Mouse (Mus musculus): ENCODE data around the gene C1qbp. TPM values are rescaled to one million over a fixed set of nuclear protein-coding genes. Genes with fewer than 3 reads are reported as not detected.

C1qbp gene
- polyA plus RNA-seq, 1 experiment from 2014 or later, result 249 TPM

DNA sequence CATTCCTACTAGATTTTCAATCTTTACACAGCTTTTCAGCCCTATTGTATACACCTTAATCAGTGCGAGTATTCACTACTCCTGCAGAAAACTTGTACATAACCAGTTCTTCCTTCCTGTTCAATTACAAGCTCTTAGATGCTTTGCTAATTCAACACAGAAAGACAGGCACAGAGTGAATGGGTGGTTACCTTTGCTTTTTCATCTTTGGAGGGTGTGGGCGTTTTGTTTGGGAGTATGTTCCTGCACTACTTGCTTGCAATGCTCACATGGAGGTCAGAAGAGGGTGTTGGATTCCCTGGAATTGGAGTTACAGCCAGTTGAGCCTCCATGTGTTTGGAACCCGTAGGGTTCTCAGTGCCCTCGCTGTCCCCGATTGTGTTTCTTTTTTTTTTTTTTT, 22.2 kb upstream of the C1qbp start:
- Histone ChIP-seq H3K27me3 (no peaks in the 10 kb centered on the region), H3K9ac (no peak overlapping the region), H3K4me1 (peaks cover 16% of the 10 kb centered on the region), H3K4me3 (replicated peaks) (peak overlapping the region; percentile 88), H3K4me2 (peak overlapping the region; percentile 83), H3K9me3 (no peaks in the 10 kb centered on the region), H3K36me3 (replicated peaks) (peaks cover 25% of the 10 kb centered on the region), H3K27ac (no peak overlapping the region)
- 65% methylated on average over 5 of the region's 5 CpGs for WGBS
- no peak for ATAC-seq (ENCODE audit: low FRiP score)

DNA sequence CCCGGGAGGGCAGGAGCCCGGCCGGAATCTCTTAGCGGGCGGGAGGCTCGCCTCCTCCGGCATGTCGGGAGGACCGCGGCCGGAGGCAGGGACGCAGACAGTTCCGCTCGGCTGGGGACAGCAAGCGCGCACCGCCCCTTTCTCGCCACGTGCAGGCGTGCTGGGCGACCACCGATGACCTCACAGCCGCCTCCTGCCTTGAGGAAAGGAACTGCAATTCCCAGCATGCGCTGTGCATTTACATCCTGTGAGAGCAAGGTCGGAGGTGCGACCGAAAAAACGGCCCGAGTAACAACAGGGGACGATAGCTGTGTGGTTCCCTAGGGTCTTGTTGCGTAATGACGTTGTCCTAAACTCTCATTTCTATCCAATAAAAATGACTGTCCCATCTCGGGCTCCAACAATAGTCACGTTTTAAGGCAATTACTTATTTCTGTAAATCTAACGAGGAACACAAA, 21.5 kb upstream of the C1qbp start, which contains the start of gene Dhx33:
Gene Dhx33, minus strand, starts transcription at position 122 of the 458 bp plus-strand sequence.
- H3K4me1 ChIP-seq, result peaks cover 16% of the 10 kb centered on the region
- WGBS, result under 1% methylated on average over 34 of the region's 35 CpGs
- H3K9ac ChIP-seq, result peak within 1 kb of the TSS; percentile 74
- H3K27me3 ChIP-seq, result no peaks in the 10 kb centered on the region
- peak within 1 kb of the TSS; percentile 83 for H3K4me2 ChIP-seq
- peak; percentile 97 for ATAC-seq (ENCODE audit: low FRiP score)
- H3K9me3 ChIP-seq, result no peaks in the 10 kb centered on the region
- peak within 1 kb of the TSS; percentile 88 for H3K4me3 ChIP-seq (replicated peaks)
- H3K36me3 ChIP-seq (replicated peaks), result peaks cover 25% of the 10 kb centered on the region
- H3K27ac ChIP-seq, result peak within 1 kb of the TSS; percentile 66

DNA sequence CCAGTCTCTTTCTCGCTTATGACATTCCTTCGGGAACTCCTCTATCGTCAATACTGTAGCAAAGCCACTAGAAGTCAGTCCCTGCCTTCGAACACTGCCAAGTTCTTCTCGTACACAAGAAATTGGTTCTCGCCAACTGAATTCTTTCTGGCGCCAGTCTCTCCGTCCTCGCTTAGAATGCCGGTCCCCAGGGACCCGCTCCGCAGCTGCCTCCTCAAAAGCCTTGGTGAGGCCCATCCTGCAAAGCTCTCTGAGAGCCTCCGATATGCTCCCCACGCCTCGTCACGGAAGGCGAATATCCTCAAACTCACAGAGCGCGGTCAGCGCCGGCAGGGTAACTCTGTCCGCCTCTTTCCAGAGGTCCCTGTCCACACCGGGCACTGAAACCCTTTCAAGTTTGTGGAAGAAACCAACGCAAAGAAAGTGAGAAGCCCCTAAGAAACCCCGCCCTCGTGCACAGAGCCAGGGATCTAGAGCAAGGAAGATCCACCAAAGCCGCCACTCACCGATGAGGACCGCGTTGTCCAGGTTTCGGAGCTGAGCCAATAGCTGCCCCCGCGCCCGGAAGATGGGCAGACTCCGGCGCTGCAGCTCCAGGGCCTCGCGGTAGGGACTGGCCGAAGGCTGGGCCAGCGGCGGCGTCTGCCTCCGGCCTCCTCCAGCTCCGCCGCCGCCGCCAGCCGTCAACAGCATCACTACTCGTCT, 20.9 kb upstream of the C1qbp start:
- peak; percentile 86 for ATAC-seq (ENCODE audit: low FRiP score)
- Histone ChIP-seq H3K27me3 (no peaks in the 10 kb centered on the region), H3K4me3 (replicated peaks) (peak overlapping the region; percentile 88), H3K4me2 (peak overlapping the region; percentile 83), H3K36me3 (replicated peaks) (peaks cover 25% of the 10 kb centered on the region), H3K9me3 (no peaks in the 10 kb centered on the region), H3K27ac (peak overlapping the region; percentile 66), H3K4me1 (peaks cover 16% of the 10 kb centered on the region), H3K9ac (peak overlapping the region; percentile 74)
- under 1% methylated on average over 48 of the region's 49 CpGs for WGBS

DNA sequence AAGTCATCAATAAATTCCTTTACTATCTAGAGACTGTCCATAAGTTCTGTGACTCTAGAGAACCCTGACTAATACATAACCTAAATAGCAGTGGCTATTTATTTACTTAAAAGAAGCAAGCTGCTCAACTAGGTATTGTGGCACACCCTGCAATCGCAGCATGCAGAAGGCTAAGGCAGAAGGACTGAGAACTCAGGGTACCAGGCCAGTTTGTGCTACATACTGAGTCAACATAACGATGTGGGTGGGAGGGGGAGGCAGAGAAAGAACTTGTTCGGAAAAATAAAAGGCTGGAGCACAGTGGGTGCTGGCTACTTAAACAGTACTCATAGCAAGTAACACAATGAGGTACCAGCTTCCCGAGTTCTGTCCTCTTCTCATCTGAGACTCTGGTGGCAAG, 18.3 kb upstream of the C1qbp start:
- Histone ChIP-seq H3K9ac (no peak overlapping the region), H3K4me1 (peaks cover 16% of the 10 kb centered on the region), H3K27me3 (no peaks in the 10 kb centered on the region), H3K4me3 (replicated peaks) (no peak overlapping the region), H3K9me3 (no peaks in the 10 kb centered on the region), H3K27ac (no peak overlapping the region), H3K4me2 (no peak overlapping the region), H3K36me3 (replicated peaks) (peaks cover 35% of the 10 kb centered on the region)
- WGBS, result 84% methylated on average over 4 of the region's 4 CpGs
- no peak for ATAC-seq (ENCODE audit: low FRiP score)

DNA sequence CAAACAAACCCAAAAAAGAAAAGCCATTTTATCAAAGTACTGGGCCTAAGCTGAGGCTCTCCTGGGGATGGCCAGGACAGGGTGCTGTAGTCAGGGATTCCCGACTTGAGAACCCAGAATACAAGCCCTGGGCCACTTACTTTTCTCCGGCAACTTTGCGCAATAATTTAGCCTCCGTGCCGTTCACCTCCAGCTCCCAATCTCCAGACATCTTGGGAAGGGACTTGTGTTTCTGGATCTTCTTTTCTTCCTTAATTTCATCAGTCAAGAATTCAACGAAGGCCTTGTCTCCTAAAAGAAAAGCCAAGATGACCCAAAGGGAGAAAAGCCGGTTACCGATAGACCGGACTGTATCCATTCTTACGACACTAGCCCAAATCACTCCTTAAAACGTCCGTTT, 796 bp downstream of the C1qbp start:
- Histone ChIP-seq H3K27me3 (no peaks in the 10 kb centered on the region), H3K27ac (no peak overlapping the region), H3K4me3 (replicated peaks) (peak overlapping the region; percentile 100), H3K36me3 (replicated peaks) (peaks cover 68% of the 10 kb centered on the region), H3K4me2 (peak overlapping the region; percentile 69), H3K4me1 (peaks cover 14% of the 10 kb centered on the region), H3K9me3 (no peaks in the 10 kb centered on the region), H3K9ac (peak overlapping the region; percentile 93)
- WGBS, result 11% methylated on average over 12 of the region's 12 CpGs
- no peak for ATAC-seq (ENCODE audit: low FRiP score)

DNA sequence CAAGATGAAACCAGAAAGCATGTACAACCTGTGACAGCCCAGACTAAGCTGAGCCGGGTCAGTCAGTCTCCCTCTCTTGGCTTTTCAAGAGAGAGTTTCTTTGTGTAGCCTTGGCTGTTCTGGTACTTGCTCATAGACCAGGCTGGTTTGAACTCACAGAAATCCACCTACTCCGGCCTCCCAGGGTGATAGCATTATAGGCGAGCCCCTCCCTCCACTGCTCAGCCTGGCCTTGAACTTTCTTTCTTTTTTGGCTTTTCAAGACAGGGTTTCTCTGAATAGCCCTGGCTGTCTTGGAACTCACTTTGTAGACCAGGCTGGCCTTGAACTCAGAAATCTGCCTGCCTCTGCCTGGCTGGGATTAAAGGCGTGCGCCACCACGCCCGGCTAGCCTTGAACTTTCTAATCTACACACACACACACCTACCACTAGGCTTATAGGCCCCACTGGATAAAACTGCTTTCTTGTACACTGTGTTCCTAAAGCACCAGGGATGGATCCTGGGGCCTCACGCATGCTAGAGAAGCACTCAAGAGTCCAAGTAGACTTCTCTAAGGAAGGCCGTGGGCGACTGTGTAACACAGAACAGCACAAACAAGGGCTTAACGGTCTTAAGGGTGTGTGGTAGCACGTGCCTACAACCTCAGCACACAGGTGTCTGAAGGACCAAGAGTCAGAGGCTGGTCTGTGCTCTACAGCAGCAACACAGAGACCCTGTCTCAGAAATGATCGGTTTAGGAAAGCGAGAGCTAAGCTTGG, 1.9 kb downstream of the C1qbp start:
- H3K9me3 ChIP-seq, result no peaks in the 10 kb centered on the region
- no peak overlapping the region for H3K27ac ChIP-seq
- no peak for ATAC-seq (ENCODE audit: low FRiP score)
- H3K36me3 ChIP-seq (replicated peaks), result peaks cover 68% of the 10 kb centered on the region
- H3K4me1 ChIP-seq, result peaks cover 14% of the 10 kb centered on the region
- H3K4me2 ChIP-seq, result peak overlapping the region; percentile 69
- H3K9ac ChIP-seq, result no peak overlapping the region
- 93% methylated on average over 14 of the region's 14 CpGs for WGBS
- H3K4me3 ChIP-seq (replicated peaks), result 0 out of 2 replicates have a peak overlapping the region, but pooled peaks have one; percentile 8
- H3K27me3 ChIP-seq, result no peaks in the 10 kb centered on the region

DNA sequence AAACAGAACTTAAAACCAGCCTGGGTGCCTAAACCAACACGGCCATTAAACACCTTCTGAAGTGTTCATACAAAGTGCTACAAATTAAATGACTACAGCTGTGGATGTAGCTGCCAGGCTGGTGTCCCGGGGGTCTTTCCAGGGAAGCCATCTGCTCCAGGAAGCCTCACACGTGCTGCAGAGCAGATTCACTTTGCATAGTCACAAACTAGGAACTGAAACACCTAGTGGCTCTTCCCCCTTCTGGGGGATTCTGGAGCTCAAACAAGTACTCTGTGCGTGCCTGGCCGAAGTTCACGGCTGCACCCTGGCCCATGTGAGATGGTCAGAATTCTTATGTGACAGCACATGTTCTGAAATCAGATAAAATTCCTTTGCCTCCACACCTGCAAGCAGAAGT, 2.6 kb downstream of the C1qbp start:
- H3K9ac ChIP-seq, result no peak overlapping the region
- no peaks in the 10 kb centered on the region for H3K9me3 ChIP-seq
- no peak overlapping the region for H3K4me3 ChIP-seq (replicated peaks)
- H3K27ac ChIP-seq, result no peak overlapping the region
- WGBS, result 91% methylated on average over 6 of the region's 6 CpGs
- no peak for ATAC-seq (ENCODE audit: low FRiP score)
- H3K27me3 ChIP-seq, result no peaks in the 10 kb centered on the region
- peaks cover 14% of the 10 kb centered on the region for H3K4me1 ChIP-seq
- H3K36me3 ChIP-seq (replicated peaks), result peaks cover 68% of the 10 kb centered on the region
- no peak overlapping the region for H3K4me2 ChIP-seq

DNA sequence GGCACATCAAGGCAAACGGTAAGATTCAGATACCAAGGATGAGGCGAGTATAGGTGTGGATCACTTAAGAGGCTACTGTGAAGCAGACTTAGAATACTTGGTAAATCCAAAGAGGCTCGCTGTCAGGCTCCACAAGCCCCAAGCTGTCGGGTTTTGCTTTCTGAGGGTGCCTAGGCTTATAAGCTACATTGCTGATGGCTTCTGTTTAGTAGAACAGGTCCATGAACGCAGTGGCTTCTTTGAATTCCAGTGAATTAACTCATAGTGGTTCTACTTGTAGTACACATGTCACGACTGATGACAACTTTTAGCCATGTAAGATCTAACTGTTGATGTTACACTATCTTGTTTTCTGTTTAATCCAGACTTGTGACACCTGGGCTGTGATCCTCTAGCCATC, 5.5 kb downstream of the C1qbp start:
- H3K36me3 ChIP-seq (replicated peaks), result peaks cover 84% of the 10 kb centered on the region

DNA sequence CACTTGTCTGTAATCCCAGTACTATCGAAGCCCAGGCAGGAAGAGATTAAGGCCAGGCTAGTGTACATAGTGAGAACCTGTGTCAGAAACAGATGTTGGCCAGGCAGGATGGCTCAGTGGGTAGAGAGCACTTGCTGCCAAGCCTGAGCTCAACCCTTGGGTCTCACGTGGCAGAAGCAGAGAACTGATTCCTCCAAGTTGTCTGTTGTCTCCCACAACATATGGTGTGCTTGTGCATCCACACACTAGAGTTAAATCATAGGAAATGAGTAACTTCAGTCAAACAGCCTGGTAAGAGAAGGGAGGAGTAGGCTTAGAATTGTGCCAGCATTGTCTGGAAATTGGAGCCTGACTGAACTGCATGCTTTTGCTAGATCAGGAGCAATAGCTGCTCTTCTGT, 7.6 kb downstream of the C1qbp start:
- Histone ChIP-seq H3K4me1 (peaks cover 5% of the 10 kb centered on the region), H3K4me2 (no peak overlapping the region), H3K27ac (no peak overlapping the region), H3K36me3 (replicated peaks) (peaks cover 76% of the 10 kb centered on the region), H3K9ac (no peak overlapping the region), H3K4me3 (replicated peaks) (no peak overlapping the region), H3K27me3 (no peaks in the 10 kb centered on the region), H3K9me3 (no peaks in the 10 kb centered on the region)
- 72% methylated on average over 2 of the region's 2 CpGs for WGBS
- ATAC-seq (ENCODE audit: low FRiP score), result no peak

More for the DNA sequence above, 5.5 kb downstream of the C1qbp start:
- Histone ChIP-seq H3K4me2 (no peak overlapping the region), H3K27ac (no peak overlapping the region), H3K9ac (no peak overlapping the region), H3K4me1 (peaks cover 14% of the 10 kb centered on the region), H3K9me3 (no peaks in the 10 kb centered on the region), H3K27me3 (no peaks in the 10 kb centered on the region), H3K4me3 (replicated peaks) (no peak overlapping the region)
- no peak for ATAC-seq (ENCODE audit: low FRiP score)
- WGBS, result 88% methylated on average over 6 of the region's 6 CpGs

DNA sequence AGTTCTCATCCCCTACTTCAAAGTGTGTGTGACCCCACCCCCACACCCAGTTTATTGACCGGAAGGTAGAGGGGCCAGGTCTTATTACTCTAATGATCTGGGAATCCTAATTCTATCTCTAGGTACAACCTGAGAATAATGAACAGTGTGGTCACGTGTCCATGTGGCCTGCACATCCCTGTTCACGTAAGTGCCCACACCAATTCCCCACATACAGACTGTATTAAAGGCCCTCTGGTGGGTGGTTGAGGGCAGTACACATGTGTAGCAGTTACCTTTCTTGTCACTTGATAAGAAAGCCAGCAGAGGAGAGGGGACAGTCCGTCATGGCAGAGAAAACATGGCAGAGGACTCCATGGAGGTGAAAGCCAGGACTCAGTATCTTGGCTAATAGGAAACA, 8.9 kb downstream of the C1qbp start:
- peaks cover 9% of the 10 kb centered on the region for H3K4me1 ChIP-seq
- no peak for ATAC-seq (ENCODE audit: low FRiP score)
- H3K36me3 ChIP-seq (replicated peaks), result peaks cover 64% of the 10 kb centered on the region
- H3K27ac ChIP-seq, result no peak overlapping the region
- no peak overlapping the region for H3K4me2 ChIP-seq
- no peaks in the 10 kb centered on the region for H3K27me3 ChIP-seq
- H3K9me3 ChIP-seq, result no peaks in the 10 kb centered on the region
- WGBS, result 74% methylated on average over 4 of the region's 4 CpGs
- H3K9ac ChIP-seq, result no peak overlapping the region
- no peak overlapping the region for H3K4me3 ChIP-seq (replicated peaks)

DNA sequence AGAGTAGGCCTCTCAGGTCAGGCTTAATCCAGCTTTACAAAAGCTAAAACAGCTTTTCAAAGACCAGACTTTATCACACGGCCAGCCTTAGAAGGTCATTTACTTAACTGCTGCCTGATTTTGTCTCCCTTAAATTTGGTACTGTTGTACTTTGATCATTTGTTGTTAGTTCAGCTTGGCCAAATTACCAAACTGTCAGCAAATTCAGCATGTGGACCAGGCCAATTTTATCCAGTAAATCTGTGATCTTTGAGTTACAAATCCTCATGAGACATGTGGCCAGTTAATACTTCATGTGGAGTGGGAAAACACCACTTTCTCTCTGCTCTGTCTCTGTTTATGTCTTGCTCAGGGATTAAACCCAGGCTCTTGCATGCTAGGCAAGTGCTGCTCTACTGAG, 10.2 kb downstream of the C1qbp start:
- H3K27ac ChIP-seq, result no peak overlapping the region
- H3K9me3 ChIP-seq, result no peaks in the 10 kb centered on the region
- H3K4me2 ChIP-seq, result no peak overlapping the region
- no peak for ATAC-seq (ENCODE audit: low FRiP score)
- peaks cover 50% of the 10 kb centered on the region for H3K36me3 ChIP-seq (replicated peaks)
- H3K4me1 ChIP-seq, result peaks cover 19% of the 10 kb centered on the region
- H3K4me3 ChIP-seq (replicated peaks), result no peak overlapping the region
- H3K27me3 ChIP-seq, result no peaks in the 10 kb centered on the region
- WGBS, result 55% methylated on average over 1 of the region's 1 CpGs
- no peak overlapping the region for H3K9ac ChIP-seq

DNA sequence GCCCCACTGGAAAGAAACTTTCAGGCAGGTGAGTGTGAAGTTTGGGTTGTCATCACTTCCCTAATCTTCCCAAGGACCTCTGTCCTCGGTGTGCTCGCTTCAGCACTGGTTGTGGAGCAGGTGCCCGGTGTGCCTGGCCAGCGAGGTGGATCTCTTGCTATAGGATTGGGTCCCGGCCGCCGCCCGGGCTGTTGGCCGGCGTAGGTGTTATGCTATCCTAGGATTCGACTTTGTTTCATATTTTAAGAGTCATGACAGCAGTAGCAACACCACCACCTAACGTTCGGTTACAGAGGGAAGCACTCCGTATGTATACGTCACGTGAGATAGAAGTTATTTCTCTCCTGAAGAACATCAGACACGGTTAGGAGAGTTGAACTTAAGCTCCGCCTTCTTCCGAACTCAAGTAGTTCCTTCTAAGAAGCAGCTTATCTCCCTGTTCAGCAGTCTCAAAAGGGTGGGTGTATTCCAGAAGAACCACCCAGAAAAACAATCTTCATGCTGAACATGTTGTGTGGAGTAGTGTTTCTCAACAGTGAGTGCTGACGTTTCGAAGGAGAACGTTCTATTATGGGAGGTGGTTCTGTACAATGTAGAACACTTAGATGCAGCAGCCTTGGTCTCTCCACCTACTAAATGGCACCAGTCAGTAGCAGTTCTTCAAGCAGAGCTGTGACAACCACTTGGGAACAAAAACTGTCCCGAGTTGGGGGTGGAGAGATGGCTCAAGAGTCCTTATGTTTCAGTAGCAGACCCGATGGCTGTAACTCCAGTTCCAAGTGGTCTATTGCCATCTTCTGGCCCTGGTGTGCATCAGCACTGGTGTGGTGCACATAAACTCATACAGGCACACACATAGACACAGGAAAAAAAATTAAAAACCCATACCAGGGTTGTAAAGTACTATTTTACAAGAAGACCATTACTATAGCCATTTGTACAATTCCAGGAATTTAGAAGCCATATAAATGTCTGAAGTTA, 12.0 kb downstream of the C1qbp start:
- H3K9ac ChIP-seq, result peak overlapping the region; percentile 71
- H3K36me3 ChIP-seq (replicated peaks), result peaks cover 42% of the 10 kb centered on the region
- no peaks in the 10 kb centered on the region for H3K9me3 ChIP-seq
- H3K27me3 ChIP-seq, result no peaks in the 10 kb centered on the region
- H3K4me3 ChIP-seq (replicated peaks), result peak overlapping the region; percentile 88
- 17% methylated on average over 24 of the region's 24 CpGs for WGBS
- peak overlapping the region; percentile 63 for H3K4me2 ChIP-seq
- ATAC-seq (ENCODE audit: low FRiP score), result peak; percentile 48; the same call in 1 of the 2 replicates
- H3K4me1 ChIP-seq, result peaks cover 22% of the 10 kb centered on the region
- H3K27ac ChIP-seq, result peak overlapping the region; percentile 94
